Mouse (Mus musculus) thymus, adult 2 months (tissue): ENCODE data around the gene Rbm38.

Experiments
- CTCF ChIP-seq: fragments of 200-500 bp; IDR thresholded peaks from 2 replicates; pipeline ENCODE4 v1.5.1; 2012; ENCODE audit warnings: mild to moderate bottlenecking, control low read depth, low read length, moderate library complexity, borderline replicate concordance; ENCODE audit not compliant: control insufficient read depth, poor library complexity, insufficient read depth; ENCODE audit errors: extremely low read depth
- POLR2A ChIP-seq: fragments of 200-500 bp; IDR thresholded peaks from 2 replicates; pipeline ENCODE4 v1.6.1; 2012; ENCODE audit warnings: mild to moderate bottlenecking, low read length, control low read depth, moderate library complexity; ENCODE audit not compliant: control insufficient read depth, poor library complexity, insufficient read depth; ENCODE audit errors: extremely low read depth

DNA sequence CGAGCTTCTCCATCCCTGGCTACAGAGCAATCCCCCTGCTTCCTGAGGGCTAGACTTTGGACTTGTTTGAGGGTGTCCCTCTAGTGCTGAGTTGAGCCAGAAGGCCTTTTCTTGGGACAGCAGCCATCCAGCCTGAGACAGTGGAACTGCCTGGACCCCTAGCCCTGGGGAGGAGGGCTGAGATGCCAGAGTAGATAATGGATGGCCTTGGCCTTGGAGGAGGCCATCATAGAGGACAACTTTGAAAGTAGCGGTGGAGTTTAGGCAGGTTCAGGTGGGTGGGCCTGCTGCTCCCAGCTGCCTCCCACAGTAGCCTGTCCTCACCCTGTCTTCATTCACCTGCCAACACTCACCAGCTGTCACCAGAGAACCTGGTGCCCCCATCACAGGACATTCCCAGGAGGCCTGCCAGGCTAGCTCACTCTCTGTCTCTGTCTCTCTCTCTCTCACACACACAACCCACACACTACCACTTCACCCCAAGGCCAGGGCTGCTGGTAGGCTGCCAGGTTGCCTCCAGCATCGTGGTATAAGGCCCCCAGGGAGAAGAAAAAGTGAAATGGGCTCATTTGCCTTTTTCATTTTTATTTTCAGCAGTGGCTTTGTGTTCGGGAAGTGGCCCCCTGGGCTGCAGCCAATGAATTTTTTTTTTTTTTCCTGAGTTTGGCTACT, 7.7 kb downstream of the Rbm38 start:
- TF ChIP-seq POLR2A (no peak), CTCF (no peak)
